Mouse (Mus musculus): Measurements from ENCODE around the gene Tmco2.
"Not testable (repeated sequence)": the region's sequence is repeated elsewhere in the genome, so short reads cannot be mapped to it uniquely, and the experiment has no call there.

Gene Tmco2

GRCm38 (mm10) chr4:121109126-121109525, at the start of gene Tmco2:
Gene Tmco2 (minus strand): TSS chr4:121109226.
- DNase-seq: no peak

- DNase-seq: no peak
These were observed 5.7 kb downstream of the Tmco2 start for GRCm38 (mm10) chr4:121103304-121103703.

- peak; percentile 86 to 87 for DNase-seq
These were observed 11.2 kb downstream of the Tmco2 start, which contains the start of gene Zmpste24 for GRCm38 (mm10) chr4:121097650-121098378. Gene Zmpste24 (minus strand): TSS chr4:121098241.

GRCm38 (mm10) chr4:121090211-121090610, 18.8 kb downstream of the Tmco2 start:
- DNase-seq: peak; percentile 38 to 39

- no peak for DNase-seq
These were observed 20.3 kb downstream of the Tmco2 start for GRCm38 (mm10) chr4:121088696-121089095.

GRCm38 (mm10) chr4:121084506-121084905, 24.5 kb downstream of the Tmco2 start:
- DNase-seq: no peak

GRCm38 (mm10) chr4:121080395-121080794, 28.6 kb downstream of the Tmco2 start:
- DNase-seq: no peak

- peak; percentile 52 to 63 for DNase-seq
These were observed 30.9 kb downstream of the Tmco2 start for GRCm38 (mm10) chr4:121077915-121078646.

GRCm38 (mm10) chr4:121074250-121074649, 34.8 kb downstream of the Tmco2 start:
- DNase-seq: no peak

GRCm38 (mm10) chr4:121065336-121065735, 43.7 kb downstream of the Tmco2 start:
- no peak for DNase-seq

GRCm38 (mm10) chr4:121059218-121059617, 49.8 kb downstream of the Tmco2 start:
- DNase-seq: not testable (repeated sequence)

GRCm38 (mm10) chr4:121057032-121057431, 52.0 kb downstream of the Tmco2 start:
- DNase-seq: no peak

GRCm38 (mm10) chr4:121056342-121056741, 52.7 kb downstream of the Tmco2 start:
- peak in 1 of 2 experiments; percentile 38 for DNase-seq

Measured in kidney, postnatal 36 days (tissue).